In the genomic region with DNA sequence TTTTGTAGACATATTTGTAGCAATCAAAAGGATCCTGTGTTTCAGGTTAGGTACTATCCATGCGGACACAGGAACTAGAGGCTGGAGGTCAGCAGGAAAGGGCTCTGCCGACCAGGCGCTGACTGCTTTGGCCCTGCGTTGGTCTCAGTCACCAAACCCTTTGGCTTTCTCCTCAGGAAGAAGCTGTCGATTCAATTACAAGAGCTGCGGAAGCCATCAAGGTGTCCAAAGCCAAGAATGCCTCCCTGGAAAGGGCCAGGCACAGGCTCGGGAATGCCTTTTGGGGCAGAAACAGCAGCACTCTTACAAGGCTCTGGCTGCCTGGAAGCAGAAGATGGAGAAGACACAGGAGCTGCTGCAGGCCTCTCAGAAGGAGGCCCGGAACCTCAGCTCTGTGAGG, we compare ENCODE assay signal across 27 mouse cellular contexts.
"Had no signal": no experiment of that assay in that cellular context is flagged by ENCODE, and none has a peak within 500 bp of the region (broad histone marks: within the 10 kb centered on the region; RNA-seq: fewer than 3 reads in every experiment).

No protein-coding gene starts in this region.

- H3K4me3 ChIP-seq: heart, adult 2 months; heart, embryonic 10.5 days; heart, embryonic 13.5 days; heart, embryonic 15.5 days; hindbrain, embryonic 10.5 days; hindbrain, embryonic 12.5 days; intestine, embryonic 15.5 days; layer of hippocampus, adult 2 months; left cerebral cortex, adult 2 months; limb, embryonic 10.5 days; limb, embryonic 12.5 days; liver, embryonic 13.5 days; liver, embryonic 15.5 days had no signal

- H3K27ac ChIP-seq: heart, adult 2 months; heart, embryonic 10.5 days; heart, embryonic 13.5 days; heart, embryonic 15.5 days; hindbrain, embryonic 10.5 days; hindbrain, embryonic 12.5 days; hindbrain, embryonic 14.5 days; intestine, embryonic 15.5 days; layer of hippocampus, adult 2 months; left cerebral cortex, adult 2 months; limb, embryonic 10.5 days; limb, embryonic 12.5 days; liver, embryonic 13.5 days; liver, embryonic 15.5 days had no signal

- H3K27me3 ChIP-seq: heart, embryonic 13.5 days; heart, embryonic 15.5 days; hindbrain, embryonic 12.5 days; intestine, embryonic 15.5 days; limb, embryonic 12.5 days; liver, embryonic 13.5 days; liver, embryonic 15.5 days had no signal

- H3K9ac ChIP-seq: heart, embryonic 13.5 days; heart, embryonic 15.5 days; hindbrain, embryonic 12.5 days; hindbrain, embryonic 14.5 days; intestine, embryonic 15.5 days; limb, embryonic 12.5 days; liver, embryonic 13.5 days; liver, embryonic 15.5 days; liver, postnatal 0 days had no signal

- DNase-seq: heart, postnatal 14 days; heart, postnatal 4 days; kidney, adult 18-20 months; kidney, adult 8-10 months; kidney, postnatal 10 days; kidney, postnatal 25 days; kidney, postnatal 4 days; liver; liver, embryonic 13.5 days; liver, postnatal 0 days had no signal

- H3K4me2 ChIP-seq: heart, embryonic 13.5 days; heart, embryonic 15.5 days; hindbrain, embryonic 12.5 days; hindbrain, embryonic 14.5 days; intestine, embryonic 15.5 days; limb, embryonic 12.5 days; liver, embryonic 11.5 days; liver, embryonic 13.5 days; liver, embryonic 15.5 days had no signal

- ATAC-seq: hindbrain, embryonic 16.5 days; inflammation-experienced regulatory T-cells, adult 6 months; intestine, embryonic 15.5 days; intestine, postnatal 0 days; liver, postnatal 0 days had no signal

- H3K9me3 ChIP-seq: heart, embryonic 10.5 days; heart, embryonic 13.5 days; heart, embryonic 15.5 days; hindbrain, embryonic 12.5 days; intestine, embryonic 15.5 days; limb, embryonic 10.5 days; limb, embryonic 12.5 days; liver, embryonic 13.5 days; liver, embryonic 15.5 days had no signal

- H3K36me3 ChIP-seq: heart, embryonic 10.5 days; heart, embryonic 13.5 days; heart, embryonic 15.5 days; hindbrain, embryonic 10.5 days; hindbrain, embryonic 12.5 days; intestine, embryonic 15.5 days; limb, embryonic 10.5 days; limb, embryonic 12.5 days; liver, embryonic 13.5 days; liver, embryonic 15.5 days had no signal

- H3K4me1 ChIP-seq: heart, embryonic 10.5 days; heart, embryonic 13.5 days; heart, embryonic 15.5 days; hindbrain, embryonic 10.5 days; hindbrain, embryonic 12.5 days; intestine, embryonic 15.5 days; limb, embryonic 10.5 days; limb, embryonic 12.5 days; liver, embryonic 13.5 days; liver, embryonic 15.5 days had no signal
